Mouse (Mus musculus) kidney, embryonic 14.5 days (tissue): ENCODE measurements around the gene Fdxacb1. TPM values are rescaled to one million over a fixed set of nuclear protein-coding genes. Genes with fewer than 3 reads are reported as not detected.

ENCODE experiments used
- ATAC-seq: fragments of 200-750 bp; cut with Nextera tagmentation; 2 replicates; pipeline ENCODE4 v1.8.0; 2017; ENCODE audit warnings: moderate number of reproducible peaks, mild to moderate bottlenecking, moderate TSS enrichment, moderate library complexity; ENCODE audit not compliant: low FRiP score, low TSS enrichment
- H3K27ac ChIP-seq: fragments of 300-500 bp; sonication (generic); 2 replicates; pipeline ENCODE4 v1.5.1; 2014; ENCODE audit warnings: low read depth, mild to moderate bottlenecking, low read length, moderate library complexity, mixed read lengths
- H3K27me3 ChIP-seq: fragments of 300-500 bp; sonication (generic); 2 replicates; pipeline ENCODE4 v1.6.1; 2014; ENCODE audit warnings: mild to moderate bottlenecking, low read length; ENCODE audit not compliant: control insufficient read depth, insufficient read depth
- H3K36me3 ChIP-seq: fragments of 300-500 bp; sonication (generic); 2 replicates; pipeline ENCODE4 v1.6.1; 2014; ENCODE audit warnings: low read length, mixed read lengths; ENCODE audit not compliant: control insufficient read depth, insufficient read depth
- H3K4me1 ChIP-seq: fragments of 300-500 bp; sonication (generic); 2 replicates; pipeline ENCODE4 v1.6.1; 2014; ENCODE audit warnings: low read length, mixed read lengths; ENCODE audit not compliant: control insufficient read depth, insufficient read depth
- H3K4me2 ChIP-seq: fragments of 300-500 bp; sonication (generic); replicated peaks from 2 replicates; pipeline ENCODE4 v1.6.1; 2014; ENCODE audit warnings: low read depth, mild to moderate bottlenecking, low read length
- H3K4me3 ChIP-seq: fragments of 300-500 bp; sonication (generic); 2 replicates; pipeline ENCODE4 v1.5.1; 2014; ENCODE audit warnings: mild to moderate bottlenecking, low read length
- H3K9ac ChIP-seq: fragments of 300-500 bp; sonication (generic); 2 replicates; pipeline ENCODE4 v1.6.1; 2014; ENCODE audit warnings: low read depth, mild to moderate bottlenecking, low read length, moderate library complexity
- H3K9me3 ChIP-seq: fragments of 300-500 bp; sonication (generic); 2 replicates; pipeline ENCODE4 v1.6.1; 2016; ENCODE audit warnings: low read length; ENCODE audit not compliant: control insufficient read depth
- WGBS: fragments of 180-500 bp; shearing (Covaris S2); extraction: QIAGEN DNeasy Blood & Tissue Kit; methylation state at CpG from one replicate; pipeline ENCODE4 v1.1.7; 2014; 5-methylcytosine and 5-hydroxymethylcytosine counted together
- polyA plus RNA-seq: library from polyadenylated mRNA; unstranded; fragments of >200 nt; fragmentation: Nextera tagmentation; extraction: Ambion mirVana; gene quantifications from 2 replicates; pipeline ENCODE4 v1.2.1, GENCODE M21; 2014

Fdxacb1 gene
- polyA plus RNA-seq, 1 experiment from 2014 or later = 11.1 TPM

- peaks cover 4% of the 10 kb centered on the region; the same call in 1 of the 2 replicates for H3K4me1 ChIP-seq
- H3K9me3 ChIP-seq = no peaks in the 10 kb centered on the region
- peak overlapping the region; percentile 62 for H3K4me3 ChIP-seq
- peak overlapping the region; percentile 65 for H3K9ac ChIP-seq
- no peak overlapping the region for H3K27ac ChIP-seq
- H3K36me3 ChIP-seq = no peaks in the 10 kb centered on the region
- peak overlapping the region; percentile 74 for H3K4me2 ChIP-seq
- no peaks in the 10 kb centered on the region for H3K27me3 ChIP-seq
- 3% methylated on average over 30 of the region's 30 CpGs for WGBS
- peak; percentile 65 for ATAC-seq
Measured at GRCm38 (mm10) chr9:50727171-50727924, 40.7 kb upstream of the Fdxacb1 start.

GRCm38 (mm10) chr9:50727925-50728651 is 39.9 kb upstream of the Fdxacb1 start:
- whole genome bisulfite sequencing = under 1% methylated on average over 45 of the region's 45 CpGs
- peak; percentile 96 for ATAC-seq
- peaks cover 4% of the 10 kb centered on the region; the same call in 1 of the 2 replicates for H3K4me1 ChIP-seq
- H3K9me3 ChIP-seq = no peaks in the 10 kb centered on the region
- H3K9ac ChIP-seq = peak overlapping the region; percentile 65
- peak overlapping the region; percentile 62 for H3K4me3 ChIP-seq
- H3K27ac ChIP-seq = no peak overlapping the region
- H3K27me3 ChIP-seq = no peaks in the 10 kb centered on the region
- no peaks in the 10 kb centered on the region for H3K36me3 ChIP-seq
- peak overlapping the region; percentile 74 for H3K4me2 ChIP-seq

GRCm38 (mm10) chr9:50729600-50729999 is 38.4 kb upstream of the Fdxacb1 start:
- no peaks in the 10 kb centered on the region for H3K36me3 ChIP-seq
- no peaks in the 10 kb centered on the region for H3K27me3 ChIP-seq
- H3K4me3 ChIP-seq = no peak overlapping the region
- H3K9me3 ChIP-seq = no peaks in the 10 kb centered on the region
- H3K4me2 ChIP-seq = no peak overlapping the region
- no peak overlapping the region for H3K27ac ChIP-seq
- 34% methylated on average over 4 of the region's 4 CpGs for WGBS
- no peak overlapping the region for H3K9ac ChIP-seq
- H3K4me1 ChIP-seq = peaks cover 4% of the 10 kb centered on the region; the same call in 1 of the 2 replicates
- ATAC-seq = no peak

- WGBS = 7% methylated on average over 4 of the region's 4 CpGs
- no peaks in the 10 kb centered on the region for H3K27me3 ChIP-seq
- H3K9me3 ChIP-seq = no peaks in the 10 kb centered on the region
- ATAC-seq = no peak
- H3K4me3 ChIP-seq = no peak overlapping the region
- H3K4me1 ChIP-seq = no peaks in the 10 kb centered on the region
- H3K4me2 ChIP-seq = no peak overlapping the region
- H3K27ac ChIP-seq = no peak overlapping the region
- no peak overlapping the region for H3K9ac ChIP-seq
- H3K36me3 ChIP-seq = no peaks in the 10 kb centered on the region
Measured at GRCm38 (mm10) chr9:50732560-50732959, 35.5 kb upstream of the Fdxacb1 start.

GRCm38 (mm10) chr9:50734989-50735388 is 33.0 kb upstream of the Fdxacb1 start:
- Histone ChIP-seq H3K27me3 (no peaks in the 10 kb centered on the region), H3K9ac (no peak overlapping the region), H3K27ac (no peak overlapping the region), H3K9me3 (no peaks in the 10 kb centered on the region), H3K4me3 (no peak overlapping the region), H3K36me3 (no peaks in the 10 kb centered on the region), H3K4me2 (no peak overlapping the region), H3K4me1 (no peaks in the 10 kb centered on the region)
- no peak for ATAC-seq
- 6% methylated on average over 9 of the region's 9 CpGs for WGBS

- H3K27me3 ChIP-seq = no peaks in the 10 kb centered on the region
- H3K4me1 ChIP-seq = no peaks in the 10 kb centered on the region
- ATAC-seq = peak; percentile 99
- no peaks in the 10 kb centered on the region for H3K9me3 ChIP-seq
- H3K27ac ChIP-seq = no peak within 1 kb of the TSS
- H3K9ac ChIP-seq = peak within 1 kb of the TSS; percentile 25; the same call in 1 of the 2 replicates
- peak within 1 kb of the TSS; percentile 32 for H3K4me3 ChIP-seq
- H3K36me3 ChIP-seq = no peaks in the 10 kb centered on the region
- peak within 1 kb of the TSS; percentile 50 for H3K4me2 ChIP-seq
- 14% methylated on average over 36 of the region's 36 CpGs for WGBS
Measured at GRCm38 (mm10) chr9:50738914-50739870, 28.8 kb upstream of the Fdxacb1 start, which contains the start of gene Dixdc1. Gene Dixdc1 (minus strand): TSS chr9:50739517.

GRCm38 (mm10) chr9:50740867-50741784 is 26.9 kb upstream of the Fdxacb1 start:
- 82% methylated on average over 14 of the region's 14 CpGs for WGBS
- Histone ChIP-seq H3K9ac (no peak overlapping the region), H3K27ac (no peak overlapping the region), H3K36me3 (no peaks in the 10 kb centered on the region), H3K9me3 (no peaks in the 10 kb centered on the region), H3K4me3 (no peak overlapping the region), H3K4me2 (no peak overlapping the region), H3K27me3 (no peaks in the 10 kb centered on the region), H3K4me1 (no peaks in the 10 kb centered on the region)
- ATAC-seq = no peak

- H3K4me3 ChIP-seq = no peak overlapping the region
- H3K36me3 ChIP-seq = no peaks in the 10 kb centered on the region
- H3K27me3 ChIP-seq = no peaks in the 10 kb centered on the region
- H3K4me1 ChIP-seq = no peaks in the 10 kb centered on the region
- 86% methylated on average over 3 of the region's 3 CpGs for WGBS
- no peak overlapping the region for H3K27ac ChIP-seq
- ATAC-seq = no peak
- no peak overlapping the region for H3K4me2 ChIP-seq
- H3K9ac ChIP-seq = no peak overlapping the region
- H3K9me3 ChIP-seq = no peaks in the 10 kb centered on the region
Measured at GRCm38 (mm10) chr9:50742261-50742660, 25.8 kb upstream of the Fdxacb1 start.
